Mouse (Mus musculus) spleen, adult 2 months (tissue): ENCODE measurements around the gene Dnajb11.

ENCODE experiments used
- CTCF ChIP-seq: fragments of 200-500 bp; IDR thresholded peaks from 2 replicates; pipeline ENCODE4 v1.5.1; 2011; ENCODE audit warnings: mild to moderate bottlenecking, inconsistent platforms; ENCODE audit not compliant: insufficient read depth, insufficient read length, insufficient replicate concordance; ENCODE audit errors: extremely low read depth
- POLR2A ChIP-seq: fragments of 200-500 bp; IDR thresholded peaks from 2 replicates; pipeline ENCODE4 v1.6.1; 2011; ENCODE audit warnings: low read depth, low read length, inconsistent platforms

DNA sequence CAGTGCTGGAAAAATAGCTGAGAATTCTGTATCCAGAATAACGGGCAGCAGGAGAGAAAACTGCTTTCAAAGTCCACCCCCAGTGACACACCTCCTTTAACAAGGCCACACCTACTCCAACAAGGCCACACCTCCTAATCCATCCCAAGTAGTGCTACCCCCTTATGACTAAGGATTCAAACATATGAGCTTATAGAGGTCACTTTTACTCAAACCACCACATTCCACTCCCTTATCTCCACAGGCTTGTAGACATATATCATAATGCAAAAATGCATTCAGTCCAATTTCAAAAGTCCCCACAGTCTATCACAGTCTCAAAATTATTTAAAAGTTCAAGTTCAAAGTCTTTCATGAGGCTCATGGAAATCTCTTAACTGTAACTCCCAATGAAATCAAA is 10.0 kb upstream of the Dnajb11 start:
- TF ChIP-seq CTCF (no peak), POLR2A (no peak)
